In the genomic region with DNA sequence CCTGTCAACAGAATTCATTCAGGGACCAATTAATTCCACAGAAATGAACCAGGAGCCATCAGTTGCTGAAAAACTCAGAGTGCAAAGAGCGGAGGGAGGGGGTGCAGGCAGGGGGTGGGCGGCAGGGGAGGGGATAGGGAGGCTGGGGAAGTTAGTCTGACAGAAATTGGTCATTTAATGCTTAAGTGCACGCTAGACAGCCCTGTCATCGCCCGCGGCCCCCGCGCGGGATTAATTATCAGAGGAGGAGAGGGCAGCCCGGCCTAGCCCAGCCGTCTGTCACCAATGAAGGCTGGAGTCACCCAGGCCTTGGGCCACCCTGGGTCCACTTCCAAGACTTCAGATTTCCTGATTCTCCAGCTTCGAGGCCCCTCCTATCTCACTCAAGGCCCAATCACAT, we compare ENCODE assay signal across 12 mouse cellular contexts.
"Had no signal": no experiment of that assay in that cellular context is flagged by ENCODE, and none has a peak within 500 bp of the region (broad histone marks: within the 10 kb centered on the region; RNA-seq: fewer than 3 reads in every experiment).

No protein-coding gene starts in this region.

- ATAC-seq: lung, postnatal 0 days; midbrain, embryonic 13.5 days had no signal

- H3K4me2 ChIP-seq: liver, embryonic 11.5 days; liver, embryonic 15.5 days; midbrain, embryonic 13.5 days; stomach, embryonic 15.5 days had no signal

- H3K27me3 ChIP-seq: liver, embryonic 15.5 days; stomach, embryonic 15.5 days had no signal

- H3K27ac ChIP-seq: liver, embryonic 15.5 days; midbrain, embryonic 13.5 days; stomach, embryonic 15.5 days had no signal

- H3K4me3 ChIP-seq: liver, embryonic 15.5 days; midbrain, embryonic 13.5 days; stomach, embryonic 15.5 days had no signal

- H3K9ac ChIP-seq: liver, embryonic 15.5 days; midbrain, embryonic 13.5 days; stomach, embryonic 15.5 days had no signal

- H3K36me3 ChIP-seq: liver, embryonic 15.5 days; midbrain, embryonic 13.5 days; stomach, embryonic 15.5 days had no signal

- DNase-seq: kidney, adult 11 months; kidney, postnatal 10 days; lung, adult 2 months; lung, postnatal 36 days; right cerebral cortex, postnatal 14 days; thymus, adult 2 months; thymus, postnatal 25 days had no signal

- H3K4me1 ChIP-seq: liver, embryonic 15.5 days; midbrain, embryonic 13.5 days; stomach, embryonic 15.5 days had no signal

- H3K9me3 ChIP-seq: liver, embryonic 15.5 days; midbrain, embryonic 13.5 days; stomach, embryonic 15.5 days had no signal
